Mouse (Mus musculus) lung, adult 18-20 months (tissue): ENCODE data around the gene Scamp2.

Experiments used
- DNase-seq, 2 experiments: peaks; one replicate each; pipeline ENCODE4 v3.0.0; 2022; ENCODE audit warnings: mixed read lengths in 2 of 2

The Scamp2 gene

GRCm38 (mm10) chr9:57629118-57629874 lies 68.6 kb downstream of the Scamp2 start:
- peak; percentile 77 to 79 for DNase-seq

- DNase-seq: no peak
These were observed 72.8 kb downstream of the Scamp2 start for GRCm38 (mm10) chr9:57633481-57634024.

DNA sequence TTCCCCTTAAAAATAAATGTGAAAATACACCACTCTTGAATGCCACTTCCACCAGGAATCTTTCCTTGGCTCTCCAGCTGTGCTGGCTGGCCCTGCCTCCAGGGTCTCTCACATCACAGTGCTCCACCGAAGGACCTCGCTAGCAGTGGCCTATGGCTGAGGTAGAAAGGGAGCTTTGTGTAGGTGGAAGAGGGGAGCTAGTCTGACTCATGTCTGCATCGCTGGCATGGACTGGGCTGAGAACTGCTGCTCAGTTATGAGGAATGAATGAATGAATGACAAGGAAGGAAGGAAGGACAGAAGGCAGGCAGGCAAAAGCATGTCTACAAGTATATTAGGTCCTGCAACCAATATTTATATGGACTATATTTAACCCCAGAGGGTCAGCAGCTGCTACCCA lies 76.5 kb downstream of the Scamp2 start:
- no peak for DNase-seq

DNA sequence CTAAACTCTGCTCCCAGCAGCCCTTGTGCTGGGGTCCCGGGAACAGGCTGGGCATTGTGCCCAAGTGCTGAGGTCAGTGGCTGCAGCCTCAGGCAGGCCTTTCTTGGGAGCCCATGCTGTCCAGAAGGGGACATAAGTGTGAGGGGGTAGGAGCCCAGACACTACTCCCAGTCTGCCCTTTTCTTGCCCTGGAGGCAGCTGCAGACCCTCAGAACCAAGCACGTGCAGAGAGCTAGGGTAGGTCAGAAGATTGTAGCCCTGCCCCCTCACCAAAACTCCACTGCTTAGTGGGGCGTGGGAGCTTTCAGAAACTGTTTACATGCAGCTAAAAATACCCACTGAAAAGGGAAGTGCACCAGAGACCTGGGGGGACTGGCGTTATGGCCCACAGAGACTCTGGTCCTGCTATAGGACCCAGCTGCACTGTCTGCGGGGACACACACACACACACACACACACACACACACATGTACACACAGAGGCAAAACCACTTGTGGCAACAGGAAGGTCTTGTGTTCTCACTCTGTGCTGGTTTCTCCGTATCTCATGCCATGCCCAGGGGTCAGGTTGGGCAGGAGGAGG lies 77.1 kb downstream of the Scamp2 start:
- DNase-seq: peak; percentile 67 to 79
